Mouse (Mus musculus) inflammation-experienced regulatory T-cells, adult 6 months (primary cell): Measurements from ENCODE around the gene Tmc6. TPM values are rescaled to one million over a fixed set of nuclear protein-coding genes. Genes with fewer than 3 reads are reported as not detected.
A peak's percentile ranks its signal among the peaks of the same experiment; 100 is the strongest.
"Not testable (repeated sequence)": the region's sequence is repeated elsewhere in the genome, so short reads cannot be mapped to it uniquely, and the experiment has no call there.

Experiments
- ATAC-seq: one replicate; pipeline ENCODE4 v1.8.0; 2017
- polyA plus RNA-seq, 3 experiments: library from polyadenylated mRNA; unstranded; fragments of 100-300 nt; shearing (Covaris generic); gene quantifications; one replicate each; pipeline ENCODE4 v1.2.1; 2017

Gene Tmc6
- polyA plus RNA-seq, 3 experiments from 2014 or later, result 90.7 to 159 (median 116) TPM

DNA sequence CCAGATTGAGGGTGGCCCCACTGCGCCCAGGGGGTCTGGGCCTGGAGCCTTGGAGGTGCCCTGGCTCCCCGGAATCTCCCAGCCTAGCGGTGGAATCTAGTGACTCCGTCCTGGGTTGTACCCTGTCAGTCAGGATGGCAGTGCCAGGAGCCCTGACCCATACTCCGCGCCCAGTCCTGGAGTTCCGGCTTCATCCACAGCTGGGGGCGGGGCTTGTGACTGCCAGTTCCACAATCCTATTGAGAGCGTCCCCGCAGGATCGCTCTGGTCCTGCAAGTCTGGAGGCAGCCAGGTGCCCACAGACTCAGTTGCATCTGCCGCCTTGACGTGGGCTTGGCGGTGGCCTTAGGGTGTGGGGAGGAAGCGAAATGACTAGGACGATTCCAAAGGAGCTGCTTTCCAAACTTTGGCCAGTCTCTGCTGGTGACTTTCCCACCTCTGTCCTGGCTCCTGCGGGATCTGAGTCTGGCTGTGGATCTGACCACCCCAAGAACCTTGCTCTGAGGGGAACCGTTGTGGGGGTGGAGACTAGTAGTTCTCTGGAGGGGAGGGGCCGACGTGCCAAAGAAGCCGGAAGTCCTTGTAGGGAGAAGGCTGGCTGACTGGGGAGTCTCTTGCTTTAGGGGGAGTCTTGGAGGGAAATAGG, 28.5 kb upstream of the Tmc6 start:
- ATAC-seq, result peak; percentile 78

DNA sequence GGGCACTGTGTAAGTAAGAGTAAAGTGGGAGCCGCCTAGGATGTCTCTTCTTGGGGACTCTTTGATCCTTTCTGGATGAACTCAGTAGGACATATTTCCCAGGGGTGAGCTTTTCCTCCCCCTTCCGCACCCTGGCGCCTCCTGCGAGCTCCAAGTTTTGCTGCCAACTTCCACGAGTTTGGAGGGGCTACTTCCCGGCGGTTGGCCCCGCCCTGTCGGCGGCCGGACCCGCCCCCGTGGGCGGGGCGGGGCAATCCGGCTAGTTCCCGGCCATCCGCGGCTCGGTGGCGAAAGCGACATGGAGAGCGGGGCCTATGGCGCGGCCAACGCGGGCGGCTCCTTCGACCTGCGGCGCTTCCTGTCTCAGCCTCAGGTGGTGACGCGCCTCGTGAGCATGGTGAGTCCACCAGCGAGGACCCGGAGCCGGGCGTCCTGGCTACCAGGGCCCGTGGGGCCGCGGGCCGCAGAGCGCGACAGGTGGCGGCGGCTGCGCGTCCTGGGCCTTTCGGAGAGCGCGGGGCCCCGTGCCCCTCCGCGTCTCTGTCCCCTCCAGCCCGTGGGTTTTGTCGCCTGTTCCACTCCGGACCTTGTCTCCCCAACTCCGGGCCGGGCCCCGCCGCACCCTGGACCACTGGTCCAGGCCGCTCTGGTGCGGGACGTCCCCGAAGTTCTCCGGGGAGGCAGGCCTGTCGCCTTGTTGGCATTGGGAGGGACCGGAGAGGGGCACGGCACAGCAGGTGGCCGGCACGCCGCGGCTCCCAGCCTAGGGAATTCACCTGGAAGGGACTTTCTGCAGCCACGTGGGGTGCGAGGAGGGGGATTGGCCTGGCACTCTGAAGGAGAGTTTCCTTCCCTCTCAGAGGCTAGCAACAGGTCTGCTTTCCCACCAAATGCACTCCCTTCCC, 27.7 kb upstream of the Tmc6 start, which contains the start of the genes Gm20708 and Syngr2:
TSS of gene Gm20708 (plus strand) at position 262 of the 905 bp plus-strand sequence.
TSS of gene Syngr2 (plus strand) at position 262 of the 905 bp plus-strand sequence.
- peak; percentile 44 for ATAC-seq

DNA sequence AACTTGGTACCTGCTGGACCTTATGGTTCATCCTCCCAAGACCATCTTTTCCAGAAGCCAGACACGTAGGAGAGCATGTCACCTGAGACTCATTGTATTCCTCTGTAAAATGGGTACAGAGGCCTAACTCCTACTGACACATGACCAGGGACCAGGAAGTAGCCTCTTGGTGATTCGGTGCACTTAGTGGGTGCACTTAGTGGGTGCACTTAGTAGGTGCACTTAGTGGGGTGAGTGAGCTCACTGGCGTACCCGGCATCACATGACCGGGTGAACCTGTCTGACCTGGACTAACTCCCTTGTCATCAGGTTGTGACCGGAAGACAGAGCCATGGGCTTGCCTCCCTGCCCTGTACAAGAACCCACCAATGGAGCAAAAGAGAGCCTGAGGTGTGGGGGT, 24.8 kb upstream of the Tmc6 start:
- no peak for ATAC-seq

DNA sequence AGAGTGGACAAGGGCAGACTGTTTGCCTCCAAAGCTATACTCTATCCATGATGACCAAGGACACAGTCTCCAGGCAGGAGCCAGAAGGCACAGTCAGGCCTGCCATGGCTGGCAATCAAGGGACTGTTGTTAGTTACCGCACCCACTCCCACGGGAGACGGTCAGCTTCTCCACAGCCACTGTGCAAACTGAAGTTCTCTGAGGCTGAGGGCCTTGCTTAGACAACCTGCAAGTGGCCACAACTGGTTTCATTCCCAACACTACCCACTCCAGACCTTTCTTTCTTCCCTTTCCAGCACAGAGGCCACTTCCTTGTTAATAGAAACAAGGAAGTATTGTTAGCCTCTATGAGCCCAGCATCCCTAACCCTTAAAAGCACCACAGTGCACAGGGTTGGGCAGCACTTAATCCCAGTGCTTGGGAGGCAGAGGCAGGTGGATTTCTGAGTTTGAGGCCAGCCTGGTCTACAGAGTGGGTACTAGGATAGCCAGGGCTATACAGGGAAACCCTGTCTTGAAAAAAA, 21.2 kb upstream of the Tmc6 start:
- ATAC-seq, result no peak

DNA sequence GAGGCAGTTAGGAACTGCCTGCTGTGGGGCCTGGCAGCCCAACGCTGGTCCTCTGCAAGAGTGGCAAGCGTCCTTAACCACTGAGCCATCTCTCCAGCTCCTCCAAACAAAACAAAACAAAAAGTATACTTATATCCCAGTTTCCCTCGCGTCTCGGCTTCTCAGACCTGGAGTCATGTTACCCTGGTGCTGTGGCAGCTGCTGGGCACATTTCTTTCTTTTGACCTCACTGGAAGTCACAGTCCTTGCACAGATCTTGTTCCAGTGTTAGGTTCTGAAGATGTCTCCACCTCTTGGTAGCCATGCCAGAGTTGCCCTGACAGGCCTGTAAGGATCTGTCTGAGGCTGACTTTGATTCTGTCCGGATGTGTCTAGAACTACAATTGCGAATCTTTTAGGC, 19.7 kb upstream of the Tmc6 start:
- ATAC-seq, result no peak

DNA sequence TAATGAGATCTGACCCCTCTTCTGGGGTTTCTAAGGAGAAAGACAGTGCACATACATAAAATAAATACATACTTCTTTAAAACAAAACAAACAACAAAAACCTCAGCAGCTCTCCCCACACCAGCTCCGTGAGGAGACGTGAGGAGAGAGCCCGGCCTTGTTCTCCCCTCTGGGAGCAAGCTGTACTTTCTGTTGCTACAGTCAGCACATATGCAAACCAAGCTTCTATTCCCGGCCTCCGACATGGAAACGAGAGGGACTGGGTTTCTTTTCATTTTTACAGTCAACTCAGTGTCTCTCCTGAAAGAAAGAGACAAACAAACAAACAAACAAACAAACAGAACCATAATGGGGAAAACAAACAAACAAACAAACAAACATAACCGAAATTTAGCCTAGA, 18.0 kb upstream of the Tmc6 start:
- ATAC-seq, result no peak

DNA sequence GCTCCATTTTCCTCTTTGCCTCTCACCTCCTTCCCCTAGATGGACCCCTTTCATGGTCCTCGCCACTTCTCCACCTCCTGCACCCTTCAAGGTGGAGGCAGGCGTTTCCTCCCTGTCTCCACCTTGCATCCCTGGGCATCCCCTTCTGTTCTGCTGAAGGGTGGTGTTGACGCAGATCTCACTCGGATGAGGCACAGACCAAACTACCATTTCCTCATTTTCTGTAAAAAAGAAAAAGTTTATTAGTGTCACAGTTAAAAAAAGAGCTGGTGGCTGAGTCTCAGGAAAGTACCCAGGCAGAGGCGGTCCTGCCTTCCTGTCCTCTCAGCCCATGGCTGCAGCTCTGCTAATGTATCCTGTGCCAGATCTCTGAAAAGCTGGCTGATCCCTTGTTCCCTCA, 17.2 kb upstream of the Tmc6 start:
- peak; percentile 75 for ATAC-seq

DNA sequence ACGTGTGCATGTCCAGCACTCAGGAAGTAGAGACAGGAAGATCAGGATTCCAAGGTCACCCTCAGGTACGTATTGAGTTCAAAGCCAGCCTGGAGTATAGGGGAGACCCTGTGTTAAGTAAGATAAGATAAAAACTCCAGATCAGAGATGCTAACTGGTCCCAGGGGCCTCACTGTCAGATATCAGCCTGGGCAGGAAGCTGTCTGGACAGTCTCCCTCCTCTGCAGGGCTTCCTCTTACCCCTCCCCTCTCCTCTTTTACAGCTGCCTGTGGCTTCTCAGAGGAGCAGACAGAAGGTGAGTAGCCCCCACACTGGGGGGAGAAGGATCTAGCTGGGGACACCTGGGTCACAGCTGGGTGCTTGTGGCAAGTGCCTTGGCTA, 16.2 kb upstream of the Tmc6 start:
- ATAC-seq, result peak; percentile 68

DNA sequence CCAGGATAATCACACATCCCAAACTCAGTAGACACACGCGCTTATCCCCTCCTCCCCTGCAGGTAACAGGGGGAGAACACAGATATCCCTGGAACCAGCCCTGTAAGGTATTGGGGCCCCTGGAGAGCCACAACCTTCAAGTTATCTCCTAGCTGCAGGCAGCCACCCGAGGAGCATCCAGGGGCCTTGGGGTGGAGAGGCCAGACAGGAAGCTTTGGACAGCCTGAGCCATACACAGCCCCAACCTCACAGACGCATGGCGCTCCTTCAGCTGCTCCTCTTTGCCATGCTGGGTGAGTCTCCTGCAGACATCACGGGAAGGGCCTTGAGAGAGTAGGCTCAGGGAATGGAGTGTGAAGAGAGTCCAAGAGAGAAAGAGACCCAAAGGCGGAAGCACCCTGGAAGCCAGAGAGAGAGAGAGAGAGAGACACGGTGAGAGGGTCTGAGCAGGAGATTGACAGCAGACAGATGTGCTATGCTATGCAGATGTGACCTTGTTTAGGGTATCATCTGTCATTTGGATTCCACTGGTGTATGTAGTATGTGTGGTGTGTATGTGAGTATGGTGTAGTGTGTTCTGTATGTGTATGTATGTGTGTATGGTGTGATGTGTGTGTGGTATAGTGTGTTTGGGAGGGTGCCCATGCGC, 15.6 kb upstream of the Tmc6 start, which contains the start of gene 6030468B19Rik:
TSS of gene 6030468B19Rik (plus strand) at position 150 of the 649 bp plus-strand sequence.
- ATAC-seq, result no peak

DNA sequence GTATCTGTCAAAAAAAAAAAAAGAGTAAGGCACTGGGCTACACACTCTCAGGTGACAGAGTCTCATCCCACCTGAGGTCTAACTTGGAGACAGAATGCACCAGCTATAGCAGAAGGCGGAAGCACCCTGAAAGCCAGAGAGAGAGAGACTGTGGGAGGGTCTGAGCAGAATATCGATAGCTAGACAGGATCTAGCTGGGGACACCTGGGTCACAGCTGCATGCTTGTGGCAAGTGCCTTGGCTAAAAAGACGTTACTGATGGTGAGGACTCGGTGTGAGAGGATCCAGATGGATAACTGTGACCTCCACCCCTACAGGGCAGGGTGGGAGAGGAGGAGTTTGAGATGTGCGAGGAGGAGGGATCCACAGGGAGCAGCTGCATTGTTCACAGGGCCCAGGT, 15.0 kb upstream of the Tmc6 start:
- ATAC-seq, result no peak

DNA sequence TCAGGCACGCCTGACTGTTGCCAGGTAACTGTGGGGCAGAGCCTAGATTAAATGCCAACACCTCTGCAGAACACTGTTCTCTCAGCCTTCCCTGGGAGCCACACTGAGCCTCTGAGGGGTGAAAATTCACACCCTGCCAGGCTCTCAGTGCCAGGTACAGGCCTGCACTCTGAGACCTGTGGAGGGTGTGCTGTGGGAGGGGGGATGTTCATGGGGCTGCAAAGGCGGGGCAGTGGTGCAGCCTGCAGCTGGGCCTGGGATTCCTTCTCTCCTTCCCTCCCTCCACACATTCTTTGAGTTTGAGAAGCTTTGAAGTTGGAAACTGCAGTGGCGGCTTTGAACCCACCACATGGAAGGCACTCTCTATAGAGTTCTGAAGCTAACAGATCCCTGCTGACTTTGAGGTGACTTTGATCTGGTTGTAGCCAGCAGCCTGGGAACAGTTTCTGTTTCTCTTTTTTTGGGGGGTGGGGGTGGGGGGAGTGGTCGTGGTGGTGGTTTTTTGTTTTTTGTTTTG, 12.1 kb upstream of the Tmc6 start:
- ATAC-seq, result no peak

DNA sequence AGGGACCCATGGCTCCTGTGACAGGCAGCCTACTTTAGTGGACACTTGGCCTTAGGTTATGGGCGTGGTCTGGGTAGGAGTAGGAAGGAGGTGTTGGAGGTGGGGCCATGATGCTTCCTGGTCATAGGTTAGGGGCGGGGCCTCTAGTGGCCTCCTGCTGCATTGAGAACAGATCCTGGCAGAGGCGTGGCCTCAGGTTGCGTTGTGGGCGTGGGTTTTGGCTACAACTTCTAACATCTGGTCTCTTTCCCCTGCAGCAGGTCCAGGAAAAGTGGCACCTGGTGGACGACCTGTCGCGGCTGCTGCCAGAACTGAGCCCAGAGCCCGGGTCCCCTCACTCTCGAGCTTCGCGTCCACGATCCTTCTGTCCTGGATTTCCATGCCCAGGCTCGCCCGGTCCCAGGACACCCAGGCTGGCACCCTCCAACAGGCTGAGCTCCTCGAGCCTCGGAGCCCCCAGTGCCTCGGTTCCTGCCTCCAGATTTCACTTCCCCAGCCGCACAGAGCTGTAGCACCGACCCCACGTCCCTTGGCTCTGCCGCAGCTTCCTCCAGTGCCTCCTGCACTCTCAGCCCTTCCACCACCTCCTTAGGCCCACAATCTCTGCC, 10.4 kb upstream of the Tmc6 start:
- ATAC-seq, result no peak

DNA sequence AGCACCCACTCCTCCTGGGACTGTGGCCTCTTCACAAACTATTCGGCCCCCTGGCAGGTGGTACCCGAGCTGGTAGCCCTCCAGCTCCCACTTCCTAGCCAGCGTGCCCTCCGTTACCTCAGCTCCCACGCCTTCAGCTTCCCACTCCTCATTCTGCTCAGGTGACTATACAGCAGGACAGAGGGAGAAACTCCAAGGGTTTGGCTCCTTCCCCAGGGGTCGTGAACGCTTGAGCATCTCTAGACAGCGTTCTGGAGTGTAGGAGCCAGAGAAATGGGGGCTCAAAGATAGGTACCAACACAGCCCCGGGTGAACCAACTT, 9.4 kb upstream of the Tmc6 start:
- no peak for ATAC-seq

DNA sequence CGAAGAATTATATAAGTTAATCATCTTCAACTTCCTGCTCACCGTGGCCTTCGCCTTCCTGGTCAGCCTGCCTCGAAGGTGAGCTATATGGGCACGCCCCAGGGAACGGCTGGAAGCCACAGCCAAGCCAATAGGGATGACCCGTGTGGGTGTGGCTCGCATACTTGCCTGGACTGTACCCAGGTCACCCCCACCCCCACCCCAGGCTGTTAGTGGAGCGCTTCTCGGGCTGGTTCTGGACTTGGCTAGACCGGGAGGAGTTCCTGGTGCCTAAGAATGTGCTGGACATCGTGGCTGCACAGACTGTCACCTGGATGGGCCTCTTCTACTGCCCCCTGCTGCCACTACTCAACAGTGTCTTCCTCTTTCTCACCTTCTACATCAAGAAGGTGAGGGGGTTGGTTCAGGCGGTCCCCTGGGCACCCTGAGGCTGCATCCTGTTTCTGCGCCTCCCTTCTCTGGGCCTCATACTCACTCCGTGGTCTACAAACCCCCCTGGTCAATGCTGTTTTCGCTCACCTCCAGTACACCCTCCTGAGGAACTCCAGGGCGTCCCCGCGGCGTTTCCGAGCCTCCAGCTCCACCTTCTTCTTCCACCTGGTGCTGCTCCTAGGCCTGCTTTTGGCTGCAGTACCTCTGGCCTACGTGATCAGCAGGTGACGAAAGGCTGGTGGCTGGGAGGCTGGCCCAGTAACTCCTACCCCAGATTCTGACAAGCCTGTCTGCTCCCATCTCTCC, 8.9 kb upstream of the Tmc6 start:
- ATAC-seq, result no peak

DNA sequence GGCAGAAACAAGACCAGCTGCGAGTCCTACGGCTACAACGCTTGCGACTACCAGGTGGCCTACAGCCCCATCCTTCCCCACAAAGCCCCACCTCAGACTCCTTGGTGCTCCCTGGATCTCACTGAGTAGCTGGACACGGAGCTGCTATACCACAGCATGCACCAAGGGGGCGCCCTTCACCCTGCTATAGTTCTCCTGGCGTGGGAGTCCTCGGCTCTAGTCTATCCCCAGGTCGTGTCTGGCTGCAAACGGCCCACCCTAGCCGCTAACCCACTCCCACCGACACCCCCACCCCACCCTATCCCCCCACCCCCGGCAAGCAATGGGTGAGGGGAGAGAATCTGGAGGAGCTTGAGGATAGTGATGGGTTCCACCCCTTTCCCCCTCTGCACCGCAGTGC, 8.3 kb upstream of the Tmc6 start:
- no peak for ATAC-seq

DNA sequence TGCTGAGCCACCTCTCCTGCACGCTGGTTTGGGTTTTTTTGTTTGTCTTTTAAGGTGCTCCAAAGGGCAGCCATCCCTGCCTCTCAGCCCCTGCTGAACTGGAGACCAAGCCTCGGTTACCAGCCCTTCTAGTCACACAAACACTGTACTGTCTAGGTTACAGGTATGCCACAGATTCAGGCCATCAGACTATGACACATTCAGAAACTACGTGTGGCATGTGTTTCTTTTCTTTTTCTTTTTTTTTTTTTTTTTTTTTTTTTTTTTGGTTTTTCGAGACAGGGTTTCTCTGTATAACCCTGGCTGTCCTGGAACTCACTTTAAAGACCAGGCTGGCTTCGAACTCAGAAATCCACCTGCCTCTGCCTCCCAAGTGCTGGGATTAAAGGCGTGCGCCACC, 6.5 kb upstream of the Tmc6 start:
- not testable (repeated sequence) for ATAC-seq

DNA sequence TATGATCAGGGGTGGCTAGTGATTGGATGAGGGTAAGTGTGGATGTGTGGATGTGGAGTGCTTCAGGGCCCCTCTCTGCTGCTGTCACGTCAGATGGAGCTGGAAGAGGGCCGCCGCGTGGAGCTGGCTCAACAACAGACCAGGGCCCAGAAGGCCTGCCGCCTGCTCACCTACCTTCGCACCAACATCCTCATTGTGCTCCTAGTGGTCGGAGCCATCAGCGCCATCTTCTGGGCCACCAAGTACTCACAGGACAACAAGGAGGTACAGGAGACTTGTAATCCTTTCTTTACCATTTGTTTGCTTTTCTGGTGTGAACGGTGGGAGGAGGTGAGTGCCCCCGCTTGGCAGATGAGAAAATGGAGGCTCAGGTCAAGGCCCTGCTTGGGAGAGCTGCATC, 4.3 kb upstream of the Tmc6 start:
- peak; percentile 41 for ATAC-seq

DNA sequence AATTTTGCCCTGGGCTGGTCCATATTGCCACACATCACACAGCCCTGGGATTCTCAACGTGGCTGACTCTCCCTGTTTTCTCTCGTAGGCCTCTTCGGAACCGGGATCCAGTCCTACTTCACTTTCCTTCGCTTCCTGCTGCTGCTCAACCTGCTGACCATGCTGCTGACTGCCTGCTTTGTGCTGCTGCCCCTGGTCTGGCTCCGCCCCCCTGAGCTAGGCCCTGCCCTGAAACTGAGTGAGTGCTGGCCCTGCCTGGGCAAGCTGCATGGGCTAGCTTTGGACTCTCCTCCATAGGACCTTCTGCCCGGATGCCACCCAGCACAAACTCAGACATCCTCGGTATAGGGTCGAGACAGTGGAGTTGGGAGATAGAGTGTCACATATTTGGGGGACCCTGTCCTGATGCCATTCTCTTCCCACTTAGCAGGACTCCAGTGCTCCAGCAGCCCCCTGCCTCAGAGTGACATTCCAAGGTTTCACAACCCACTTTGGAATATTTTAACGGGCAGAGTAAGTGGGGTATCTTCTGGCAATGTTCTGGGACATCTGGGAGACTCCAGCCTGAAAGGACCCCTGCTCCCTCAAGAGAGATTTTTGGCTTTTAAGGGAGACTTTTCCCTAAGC, 1.8 kb upstream of the Tmc6 start:
- ATAC-seq, result no peak

DNA sequence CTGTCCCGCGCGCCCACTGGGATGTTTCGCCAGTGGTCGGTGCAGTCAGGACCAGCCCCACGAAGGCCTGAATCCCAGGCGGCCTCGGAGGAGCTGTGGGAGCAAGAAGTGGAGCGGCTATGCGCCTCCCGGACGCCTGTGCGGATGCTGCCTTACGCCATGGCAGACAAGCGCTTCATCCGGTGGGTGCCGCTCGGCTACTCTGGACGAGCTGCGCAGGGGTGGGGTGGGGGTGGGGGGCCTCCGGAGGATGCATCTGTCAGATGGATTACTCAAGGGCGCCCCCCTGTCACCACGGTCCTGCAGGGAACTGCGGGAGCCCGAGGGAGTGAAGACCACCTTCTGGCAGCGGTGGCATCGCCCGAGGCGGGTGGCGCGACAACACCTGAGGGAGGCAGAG, 1.1 kb upstream of the Tmc6 start:
- no peak for ATAC-seq

DNA sequence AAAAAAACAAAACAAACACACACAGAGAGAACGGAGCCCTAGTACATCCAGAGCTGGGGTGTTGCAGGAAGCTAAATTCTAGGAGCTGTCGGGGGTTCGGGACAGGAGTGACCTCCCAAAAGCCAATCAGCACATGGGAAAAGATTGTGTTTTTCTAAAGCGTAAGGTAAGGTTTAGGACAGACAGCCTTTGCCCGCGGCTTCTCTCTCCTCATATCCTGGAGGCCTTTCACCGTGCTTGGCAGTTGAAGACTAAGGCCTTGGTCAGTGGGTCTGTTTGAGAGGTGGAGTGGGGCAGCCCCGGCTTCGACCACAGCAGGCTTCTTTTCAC, 672 bp upstream of the Tmc6 start:
- ATAC-seq, result no peak

DNA sequence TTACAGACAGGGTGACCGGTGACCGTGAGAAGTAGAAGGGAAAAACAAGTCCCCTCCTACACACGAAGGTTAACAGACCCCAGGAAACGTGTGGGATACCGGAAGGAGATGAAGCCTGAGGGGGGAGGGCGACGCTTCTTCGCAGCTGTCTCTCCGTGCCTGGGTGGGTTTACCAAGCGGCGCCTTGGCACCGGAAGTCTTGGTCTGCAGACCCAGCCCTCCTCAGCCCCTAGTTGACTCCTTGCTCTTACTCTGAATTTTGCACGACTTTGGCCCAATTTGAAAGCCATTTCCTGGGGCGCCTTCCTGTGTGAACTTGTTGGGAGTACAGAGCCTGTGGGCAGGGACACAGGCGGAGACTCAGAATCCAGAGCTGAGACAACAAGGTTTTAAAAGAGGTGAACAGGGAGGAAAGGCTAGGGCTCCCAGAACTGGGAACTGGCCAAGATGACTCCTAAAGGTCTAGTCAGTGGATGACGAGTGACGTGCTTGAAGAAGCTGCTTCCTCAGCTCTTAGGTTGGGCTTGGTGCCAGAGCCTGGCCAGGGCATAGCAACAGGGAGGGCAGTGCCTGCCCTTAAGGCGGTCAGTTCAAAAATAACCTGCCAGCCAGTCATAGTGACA, 688 bp downstream of the Tmc6 start:
- peak; percentile 22 for ATAC-seq
